Mouse (Mus musculus): ENCODE results near the gene Fam107a. TPM values are rescaled to one million over a fixed set of nuclear protein-coding genes. Genes with fewer than 3 reads are reported as not detected.
"Not testable (repeated sequence)": the region's sequence is repeated elsewhere in the genome, so short reads cannot be mapped to it uniquely, and the experiment has no call there.

The Fam107a gene
- polyA plus RNA-seq, 1 experiment from 2014 or later, result 0.43 TPM

DNA sequence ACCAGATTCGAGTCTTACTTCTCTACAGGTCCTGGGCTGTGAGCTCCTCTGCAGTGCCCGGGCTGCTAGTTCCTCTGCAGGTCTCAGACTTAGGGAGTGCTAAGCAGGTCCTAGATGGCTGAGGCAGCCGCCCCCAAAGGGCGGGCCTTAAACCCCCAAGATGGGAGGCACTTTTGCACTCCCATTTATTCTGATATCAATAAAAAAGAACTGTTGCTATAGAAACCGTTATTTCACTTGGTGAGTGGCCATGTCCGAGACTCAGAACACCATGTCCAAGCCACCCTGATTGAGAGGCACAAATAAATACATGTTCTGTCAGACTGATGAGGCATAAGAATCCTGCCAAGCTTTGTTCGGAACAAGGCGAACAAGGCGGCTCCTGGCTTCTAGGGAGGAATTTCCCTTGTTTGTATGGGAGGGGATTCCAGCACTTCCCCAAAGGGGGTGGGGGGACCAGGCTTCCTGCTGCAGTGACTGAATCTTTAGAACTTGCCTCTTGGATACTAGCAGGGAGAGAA, 8.1 kb downstream of the Fam107a start:
- H3K9ac ChIP-seq, result no peak overlapping the region
- WGBS, result 14% methylated on average over 9 of the region's 9 CpGs
- H3K4me3 ChIP-seq (replicated peaks), result no peak overlapping the region
- H3K4me2 ChIP-seq (replicated peaks), result no peak overlapping the region; the same call in 1 of the 2 replicates
- peaks cover 2% of the 10 kb centered on the region; the same call in 1 of the 2 replicates for H3K27me3 ChIP-seq (replicated peaks)
- H3K36me3 ChIP-seq, result no peaks in the 10 kb centered on the region
- H3K9me3 ChIP-seq, result no peaks in the 10 kb centered on the region
- no peaks in the 10 kb centered on the region for H3K4me1 ChIP-seq (replicated peaks)
- no peak overlapping the region for H3K27ac ChIP-seq
- peak; percentile 44; the same call in 1 of the 2 replicates for ATAC-seq

DNA sequence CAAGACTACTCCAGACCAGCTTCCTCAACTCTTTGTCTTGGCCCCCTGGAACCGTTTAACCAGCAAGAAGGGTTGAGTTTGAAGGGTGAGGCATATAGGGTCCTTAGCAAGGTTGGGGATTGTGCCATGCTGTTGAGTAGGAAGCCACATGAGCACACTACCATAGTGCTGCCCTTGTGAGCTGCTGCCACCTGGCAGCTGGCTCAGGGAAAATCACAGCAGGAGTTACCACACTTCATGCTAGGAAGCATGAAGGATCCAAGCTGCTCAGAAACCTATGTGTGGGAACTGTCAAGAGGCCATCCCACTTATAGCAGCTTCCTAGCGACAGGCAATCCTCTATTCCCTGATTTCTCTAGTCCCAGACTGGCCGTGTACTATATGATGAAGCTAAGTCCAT, 9.2 kb downstream of the Fam107a start:
- Histone ChIP-seq H3K9ac (no peak overlapping the region), H3K27ac (no peak overlapping the region), H3K4me2 (replicated peaks) (no peak overlapping the region), H3K4me1 (replicated peaks) (no peaks in the 10 kb centered on the region), H3K4me3 (replicated peaks) (no peak overlapping the region), H3K27me3 (replicated peaks) (no peaks in the 10 kb centered on the region), H3K9me3 (no peaks in the 10 kb centered on the region), H3K36me3 (no peaks in the 10 kb centered on the region)
- no peak for ATAC-seq
- 67% methylated on average over 3 of the region's 3 CpGs for WGBS

DNA sequence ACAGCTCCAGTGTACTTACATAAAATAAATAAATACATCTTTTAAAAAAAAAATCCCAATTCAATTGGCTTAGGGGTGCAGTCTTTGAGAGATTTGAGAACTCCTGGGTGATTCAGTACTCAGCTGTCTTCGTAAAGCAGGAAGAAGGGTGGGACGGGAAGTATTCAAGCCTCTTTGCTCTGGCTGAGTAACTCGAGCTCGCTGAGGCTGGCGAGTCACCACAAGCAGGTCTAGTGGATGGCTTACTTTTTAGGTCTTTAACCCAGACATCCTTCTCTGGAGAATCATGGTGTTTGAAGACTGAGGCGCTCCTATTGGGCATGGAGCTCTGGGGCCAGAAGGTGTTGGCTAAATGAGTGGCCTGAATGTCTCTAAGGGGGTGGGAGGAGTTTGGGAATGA, 10.9 kb downstream of the Fam107a start:
- Histone ChIP-seq H3K4me2 (replicated peaks) (no peak overlapping the region), H3K27ac (no peak overlapping the region), H3K27me3 (replicated peaks) (no peaks in the 10 kb centered on the region), H3K36me3 (no peaks in the 10 kb centered on the region), H3K9me3 (no peaks in the 10 kb centered on the region), H3K4me1 (replicated peaks) (no peaks in the 10 kb centered on the region), H3K9ac (no peak overlapping the region), H3K4me3 (replicated peaks) (no peak overlapping the region)
- WGBS, result 76% methylated on average over 6 of the region's 6 CpGs
- no peak for ATAC-seq

DNA sequence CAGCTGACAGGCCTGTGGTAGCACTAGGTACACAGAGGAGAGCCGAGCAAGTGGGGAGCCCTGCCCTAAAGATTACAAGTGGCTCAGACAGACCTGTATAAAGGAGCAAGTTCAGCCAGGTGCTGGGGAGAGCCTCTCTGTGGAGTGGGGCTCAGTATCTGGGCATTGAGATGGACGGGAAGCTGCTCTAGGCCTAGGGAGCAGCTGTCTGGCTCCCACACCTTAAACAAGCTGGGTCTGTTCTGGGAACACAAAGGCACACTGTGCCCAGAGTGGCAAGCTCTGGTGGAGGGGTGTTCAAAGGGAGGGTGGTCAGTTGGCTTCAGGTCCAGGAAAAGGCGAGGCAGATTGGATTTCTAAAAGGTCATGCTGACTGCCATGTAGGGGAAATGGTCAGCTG, 12.8 kb downstream of the Fam107a start:
- no peak overlapping the region for H3K4me2 ChIP-seq (replicated peaks)
- no peaks in the 10 kb centered on the region for H3K27me3 ChIP-seq (replicated peaks)
- no peak overlapping the region for H3K27ac ChIP-seq
- no peaks in the 10 kb centered on the region for H3K4me1 ChIP-seq (replicated peaks)
- H3K9ac ChIP-seq, result no peak overlapping the region
- WGBS, result 65% methylated on average over 3 of the region's 3 CpGs
- no peak overlapping the region for H3K4me3 ChIP-seq (replicated peaks)
- ATAC-seq, result peak; percentile 43
- no peaks in the 10 kb centered on the region for H3K36me3 ChIP-seq
- no peaks in the 10 kb centered on the region for H3K9me3 ChIP-seq

DNA sequence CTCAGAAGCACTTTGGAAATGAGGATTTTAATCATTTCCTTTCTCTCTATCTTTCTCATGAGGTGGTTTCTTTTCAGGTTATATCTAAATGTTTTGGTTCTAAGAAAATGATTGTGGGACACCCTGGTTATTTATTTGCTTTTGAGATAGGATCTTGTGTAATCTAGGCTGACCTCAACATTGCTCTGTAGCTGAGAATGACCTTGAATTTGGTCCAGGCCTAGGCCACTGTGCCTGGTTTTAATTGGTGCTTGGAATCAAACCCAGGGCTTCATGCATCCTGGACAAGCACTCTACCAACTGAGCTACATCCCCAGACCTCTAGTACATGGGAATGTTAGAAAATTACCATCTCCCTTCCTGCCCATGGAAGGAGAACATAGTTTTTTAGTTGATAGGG, 13.7 kb downstream of the Fam107a start:
- Histone ChIP-seq H3K9ac (no peak overlapping the region), H3K4me3 (replicated peaks) (no peak overlapping the region), H3K36me3 (no peaks in the 10 kb centered on the region), H3K4me1 (replicated peaks) (no peaks in the 10 kb centered on the region), H3K27ac (no peak overlapping the region), H3K27me3 (replicated peaks) (no peaks in the 10 kb centered on the region), H3K4me2 (replicated peaks) (no peak overlapping the region), H3K9me3 (no peaks in the 10 kb centered on the region)
- no peak for ATAC-seq

DNA sequence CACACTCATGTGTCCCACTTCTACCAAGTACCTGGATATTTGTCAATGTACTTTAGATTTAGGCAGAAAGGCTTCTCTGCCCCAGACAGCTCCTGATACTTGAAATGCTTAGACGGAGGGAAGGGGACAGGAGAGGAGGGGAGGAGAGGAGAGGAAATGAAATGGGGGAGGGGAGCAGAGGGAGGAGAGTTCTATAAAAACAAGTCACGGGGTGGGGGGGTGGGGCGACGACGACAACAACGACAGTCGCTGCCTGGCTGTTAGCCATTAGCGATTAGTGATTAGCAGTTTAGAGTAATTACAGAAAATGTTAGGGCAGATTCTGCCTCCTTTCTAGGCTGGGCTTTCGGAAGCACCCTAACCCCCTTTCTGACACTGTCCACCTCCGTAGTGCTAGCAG, 15.1 kb downstream of the Fam107a start:
- no peak overlapping the region for H3K4me3 ChIP-seq (replicated peaks)
- no peaks in the 10 kb centered on the region for H3K27me3 ChIP-seq (replicated peaks)
- no peak overlapping the region for H3K4me2 ChIP-seq (replicated peaks)
- no peak for ATAC-seq
- H3K36me3 ChIP-seq, result no peaks in the 10 kb centered on the region
- no peaks in the 10 kb centered on the region for H3K4me1 ChIP-seq (replicated peaks)
- H3K9ac ChIP-seq, result no peak overlapping the region
- H3K9me3 ChIP-seq, result no peaks in the 10 kb centered on the region
- no peak overlapping the region for H3K27ac ChIP-seq
- WGBS, result 15% methylated on average over 10 of the region's 10 CpGs

DNA sequence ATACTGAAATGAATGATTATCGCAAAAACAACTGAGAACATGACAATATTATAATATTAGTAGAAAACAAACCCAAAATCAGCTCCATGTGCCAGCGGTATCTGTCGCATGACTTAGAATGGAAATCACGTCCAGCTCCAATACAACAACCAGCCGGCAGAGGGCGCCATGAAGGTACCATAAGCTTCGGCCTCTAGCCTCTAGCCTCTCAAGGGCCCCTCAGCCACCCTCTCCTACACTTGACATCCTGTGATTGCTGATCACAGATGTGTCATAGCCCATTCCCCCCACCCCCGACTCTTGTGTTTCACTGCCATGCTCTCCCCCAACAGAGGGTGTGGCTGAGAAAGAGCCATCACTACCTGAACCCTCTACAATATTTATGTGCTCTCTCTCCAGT, 17.5 kb downstream of the Fam107a start:
- Histone ChIP-seq H3K4me1 (replicated peaks) (no peaks in the 10 kb centered on the region), H3K4me2 (replicated peaks) (no peak overlapping the region), H3K4me3 (replicated peaks) (no peak overlapping the region), H3K27ac (no peak overlapping the region), H3K36me3 (no peaks in the 10 kb centered on the region), H3K9me3 (no peaks in the 10 kb centered on the region), H3K9ac (no peak overlapping the region), H3K27me3 (replicated peaks) (no peaks in the 10 kb centered on the region)
- ATAC-seq, result no peak
- 30% methylated on average over 8 of the region's 8 CpGs for WGBS

DNA sequence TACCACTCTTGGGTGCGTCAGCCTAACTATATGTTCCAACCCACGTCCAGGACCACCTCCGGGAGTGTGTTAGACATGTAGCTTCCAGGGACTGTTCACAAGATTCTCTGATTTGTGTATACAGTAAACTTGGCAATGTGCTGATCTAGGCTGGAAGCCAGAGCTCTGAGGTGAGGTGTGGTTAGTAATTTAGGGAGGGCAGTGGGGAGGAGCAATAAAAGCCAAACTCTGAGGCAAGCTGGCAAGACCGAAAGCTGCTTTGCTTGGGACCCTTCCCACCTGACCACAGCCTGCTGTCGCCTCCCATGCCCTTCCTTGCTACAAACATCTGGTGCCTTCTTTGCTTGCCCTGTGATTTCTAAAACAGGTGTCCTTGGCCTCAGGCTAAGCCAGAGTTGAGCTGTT, 19.9 kb downstream of the Fam107a start:
- Histone ChIP-seq H3K36me3 (no peaks in the 10 kb centered on the region), H3K9ac (no peak overlapping the region), H3K4me2 (replicated peaks) (no peak overlapping the region), H3K4me1 (replicated peaks) (no peaks in the 10 kb centered on the region), H3K4me3 (replicated peaks) (no peak overlapping the region), H3K27ac (no peak overlapping the region), H3K27me3 (replicated peaks) (no peaks in the 10 kb centered on the region), H3K9me3 (no peaks in the 10 kb centered on the region)
- 66% methylated on average over 5 of the region's 5 CpGs for WGBS
- ATAC-seq, result peak; percentile 39; the same call in 1 of the 2 replicates

DNA sequence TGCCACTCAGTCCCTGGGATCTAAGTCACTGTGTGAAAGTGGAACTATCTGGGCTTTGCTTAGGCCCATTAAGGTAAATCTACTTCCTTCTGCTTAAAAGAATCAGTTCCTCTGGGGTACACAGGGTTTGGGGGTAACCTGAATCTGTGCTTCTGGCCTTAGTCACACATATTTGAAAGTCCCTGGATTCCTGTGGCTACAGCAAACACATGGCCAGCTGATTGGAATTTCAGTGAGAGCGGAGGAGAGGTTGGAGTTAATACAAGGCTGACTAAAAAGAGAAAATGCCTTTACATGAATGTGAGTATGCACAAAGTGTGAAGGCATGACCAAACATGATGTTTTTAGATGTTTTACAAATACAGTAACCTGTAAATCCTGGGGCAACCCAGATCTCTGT, 23.6 kb downstream of the Fam107a start:
- H3K4me3 ChIP-seq (replicated peaks), result no peak overlapping the region
- no peaks in the 10 kb centered on the region for H3K9me3 ChIP-seq
- no peak overlapping the region for H3K27ac ChIP-seq
- no peak overlapping the region for H3K4me2 ChIP-seq (replicated peaks)
- H3K4me1 ChIP-seq (replicated peaks), result no peaks in the 10 kb centered on the region
- no peaks in the 10 kb centered on the region for H3K36me3 ChIP-seq
- no peak for ATAC-seq
- H3K27me3 ChIP-seq (replicated peaks), result no peaks in the 10 kb centered on the region
- H3K9ac ChIP-seq, result no peak overlapping the region
- 79% methylated on average over 1 of the region's 1 CpGs for WGBS

DNA sequence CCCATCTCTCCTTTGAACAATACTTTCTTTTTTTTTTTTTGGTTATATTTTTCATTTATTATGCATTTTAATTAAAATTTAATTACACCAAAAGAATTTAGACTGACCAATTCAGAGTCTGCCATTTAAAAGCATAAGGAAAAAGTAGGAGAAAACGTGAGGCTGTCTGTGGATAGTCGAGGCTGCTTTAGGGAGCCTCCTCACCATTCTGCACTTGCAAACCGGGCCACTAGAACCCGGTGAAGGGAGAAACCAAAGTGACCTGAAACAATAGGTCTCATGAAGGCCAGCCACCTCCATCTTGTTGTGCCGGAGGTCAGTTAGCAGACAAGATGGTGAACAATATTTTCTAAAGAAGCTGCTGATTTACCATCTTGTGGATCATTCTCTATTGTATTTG, 31.2 kb downstream of the Fam107a start:
- not testable (repeated sequence) for H3K4me3 ChIP-seq (replicated peaks); H3K27me3 ChIP-seq (replicated peaks); H3K27ac ChIP-seq; H3K4me2 ChIP-seq (replicated peaks); H3K36me3 ChIP-seq; H3K4me1 ChIP-seq (replicated peaks); H3K9ac ChIP-seq; H3K9me3 ChIP-seq
- WGBS, result 83% methylated on average over 5 of the region's 5 CpGs
- ATAC-seq, result peak; percentile 81

DNA sequence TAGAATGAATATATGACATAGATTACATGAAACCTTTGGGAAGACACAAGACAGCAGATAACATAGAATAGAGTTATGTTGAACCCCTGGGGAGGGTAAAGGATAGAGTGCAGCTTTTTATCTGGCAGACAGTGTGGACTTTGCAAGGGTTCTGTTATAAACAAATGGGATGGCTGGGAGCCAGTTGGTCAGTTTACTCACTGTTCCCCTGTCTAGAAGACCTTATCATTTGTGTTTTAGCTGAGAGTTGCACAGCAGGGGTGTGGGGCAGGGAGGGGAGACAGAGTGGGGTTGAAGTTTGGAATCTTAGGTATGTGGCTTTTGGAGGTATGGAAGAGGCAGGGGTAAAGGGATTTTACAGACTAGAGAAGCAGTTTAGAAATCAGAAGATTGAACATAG, 34.0 kb downstream of the Fam107a start:
- ATAC-seq, result no peak
- H3K4me1 ChIP-seq (replicated peaks), result no peaks in the 10 kb centered on the region
- H3K36me3 ChIP-seq, result no peaks in the 10 kb centered on the region
- H3K4me2 ChIP-seq (replicated peaks), result no peak overlapping the region
- no peak overlapping the region for H3K9ac ChIP-seq
- no peak overlapping the region for H3K27ac ChIP-seq
- no peak overlapping the region for H3K4me3 ChIP-seq (replicated peaks)
- H3K27me3 ChIP-seq (replicated peaks), result no peaks in the 10 kb centered on the region
- H3K9me3 ChIP-seq, result no peaks in the 10 kb centered on the region

DNA sequence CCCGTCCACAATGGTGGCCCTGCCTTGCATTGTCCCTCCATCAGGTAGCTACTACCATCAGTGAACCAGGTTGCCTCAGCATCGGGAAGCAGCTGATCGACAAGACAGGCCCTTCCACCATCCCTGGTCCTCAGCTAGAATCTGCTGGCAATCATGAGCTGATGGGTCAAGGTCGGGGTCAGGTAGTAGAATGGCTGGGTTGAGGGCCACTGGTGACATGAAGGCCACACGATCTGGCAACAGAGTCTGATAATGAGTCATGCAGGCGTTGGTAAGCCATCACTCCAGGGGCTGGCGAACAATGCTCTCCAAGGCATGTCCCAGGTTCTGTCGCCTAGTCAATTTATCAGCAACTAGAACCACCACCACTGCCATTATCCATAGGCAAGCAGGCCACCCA, 46.5 kb downstream of the Fam107a start:
- WGBS, result 81% methylated on average over 8 of the region's 8 CpGs
- H3K27me3 ChIP-seq (replicated peaks); H3K9ac ChIP-seq; ATAC-seq; H3K4me1 ChIP-seq (replicated peaks); H3K4me3 ChIP-seq (replicated peaks); H3K27ac ChIP-seq; H3K36me3 ChIP-seq; H3K4me2 ChIP-seq (replicated peaks); H3K9me3 ChIP-seq: not testable (repeated sequence)

DNA sequence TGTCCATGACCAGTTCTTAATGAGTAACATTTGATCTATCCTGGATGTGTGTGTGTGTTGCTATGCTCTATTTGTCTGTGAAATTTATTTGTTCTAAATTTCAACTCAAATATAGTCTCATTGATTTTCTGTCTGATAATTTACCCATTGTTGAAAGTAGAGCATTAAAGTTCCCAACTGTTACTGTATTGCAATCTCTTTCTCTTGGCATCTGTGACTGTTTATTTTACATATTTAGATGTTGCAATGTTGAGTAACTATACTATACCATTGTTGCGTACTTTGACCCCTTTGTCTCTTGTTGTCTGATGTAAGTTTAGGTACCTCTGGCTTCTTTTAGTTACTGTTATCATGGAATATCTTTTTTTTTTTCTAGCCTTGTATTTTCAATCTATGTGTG, 53.4 kb downstream of the Fam107a start:
- 100% methylated on average over 1 of the region's 1 CpGs for WGBS

DNA sequence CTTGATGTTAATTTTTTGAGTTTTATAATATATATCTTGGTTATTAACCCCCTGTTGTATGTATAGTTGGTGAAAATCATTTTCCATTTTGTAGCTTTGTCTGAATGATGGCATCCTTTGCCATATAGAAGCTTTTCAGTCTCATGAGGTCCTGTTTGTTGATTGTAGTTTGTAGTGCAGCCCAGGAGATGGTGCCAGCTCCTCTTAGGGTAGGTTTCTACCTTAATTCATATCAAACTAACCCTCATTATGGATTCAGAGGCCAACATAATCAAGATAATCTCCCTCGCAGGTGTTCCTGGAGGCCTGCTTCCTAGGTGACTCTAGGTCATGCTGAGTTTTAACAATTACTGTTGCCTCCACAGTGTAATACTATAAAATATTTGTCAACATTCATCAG, 55.6 kb downstream of the Fam107a start:
- H3K4me1 ChIP-seq (replicated peaks), result no peaks in the 10 kb centered on the region
- WGBS, result 59% methylated on average over 1 of the region's 1 CpGs
- H3K4me2 ChIP-seq (replicated peaks), result no peak overlapping the region
- H3K36me3 ChIP-seq, result no peaks in the 10 kb centered on the region
- H3K9ac ChIP-seq, result no peak overlapping the region
- H3K9me3 ChIP-seq, result no peaks in the 10 kb centered on the region
- no peak for ATAC-seq
- no peak overlapping the region for H3K27ac ChIP-seq
- no peaks in the 10 kb centered on the region for H3K27me3 ChIP-seq (replicated peaks)
- H3K4me3 ChIP-seq (replicated peaks), result no peak overlapping the region

More for the DNA sequence above, 53.4 kb downstream of the Fam107a start:
- Histone ChIP-seq H3K4me3 (replicated peaks) (no peak overlapping the region), H3K27ac (no peak overlapping the region), H3K9ac (no peak overlapping the region), H3K9me3 (no peaks in the 10 kb centered on the region), H3K36me3 (no peaks in the 10 kb centered on the region), H3K4me1 (replicated peaks) (no peaks in the 10 kb centered on the region), H3K27me3 (replicated peaks) (no peaks in the 10 kb centered on the region), H3K4me2 (replicated peaks) (no peak overlapping the region)
- no peak for ATAC-seq
